Mouse (Mus musculus) heart, embryonic 15.5 days (tissue): ENCODE measurements around the gene Mettl11b. TPM values are rescaled to one million over a fixed set of nuclear protein-coding genes. Genes with fewer than 3 reads are reported as not detected.
A peak's percentile ranks its signal among the peaks of the same experiment; 100 is the strongest.
"Not testable (repeated sequence)": the region's sequence is repeated elsewhere in the genome, so short reads cannot be mapped to it uniquely, and the experiment has no call there.

ENCODE experiments used
- ATAC-seq: fragments of 200-750 bp; cut with Nextera tagmentation; replicated peaks from 2 replicates; pipeline ENCODE4 v1.8.0; 2017; ENCODE audit warnings: low read depth, moderate TSS enrichment; ENCODE audit not compliant: insufficient number of reproducible peaks, insufficient read depth, low FRiP score
- H3K27ac ChIP-seq: fragments of 300-500 bp; sonication (generic); 2 replicates; pipeline ENCODE4 v1.5.1; 2015; ENCODE audit warnings: mild to moderate bottlenecking, inconsistent platforms
- H3K27me3 ChIP-seq: fragments of 300-500 bp; sonication (generic); 2 replicates; pipeline ENCODE4 v1.6.1; 2015; ENCODE audit warnings: inconsistent platforms
- H3K36me3 ChIP-seq: fragments of 300-500 bp; sonication (generic); 2 replicates; pipeline ENCODE4 v1.6.1; 2015; ENCODE audit warnings: mild to moderate bottlenecking, inconsistent platforms
- H3K4me1 ChIP-seq: fragments of 300-500 bp; sonication (generic); replicated peaks from 2 replicates; pipeline ENCODE4 v1.6.1; 2015; ENCODE audit warnings: inconsistent platforms
- H3K4me2 ChIP-seq: fragments of 300-500 bp; sonication (generic); 2 replicates; pipeline ENCODE4 v1.6.1; 2015; ENCODE audit warnings: inconsistent platforms, mild to moderate bottlenecking, moderate library complexity
- H3K4me3 ChIP-seq: fragments of 300-500 bp; sonication (generic); 2 replicates; pipeline ENCODE4 v1.5.1; 2015; ENCODE audit warnings: mild to moderate bottlenecking, inconsistent platforms
- H3K9ac ChIP-seq: fragments of 300-500 bp; sonication (generic); 2 replicates; pipeline ENCODE4 v1.6.1; 2015; ENCODE audit warnings: mild to moderate bottlenecking, inconsistent platforms
- H3K9me3 ChIP-seq: fragments of 300-500 bp; sonication (generic); replicated peaks from 2 replicates; pipeline ENCODE4 v1.6.1; 2016; ENCODE audit warnings: inconsistent platforms
- WGBS: fragments of 180-500 bp; shearing (Covaris S2); methylation state at CpG from one replicate; pipeline ENCODE4 v1.1.7; 2015; ENCODE audit warnings: mixed read lengths; 5-methylcytosine and 5-hydroxymethylcytosine counted together
- polyA plus RNA-seq: library from polyadenylated mRNA; unstranded; fragments of >200 nt; fragmentation: Nextera tagmentation; extraction: Ambion mirVana; gene quantifications from 2 replicates; pipeline ENCODE4 v1.2.1, GENCODE M21; 2015

The Mettl11b gene
- 0.06 and 0.28 TPM in 2 replicates for polyA plus RNA-seq

DNA sequence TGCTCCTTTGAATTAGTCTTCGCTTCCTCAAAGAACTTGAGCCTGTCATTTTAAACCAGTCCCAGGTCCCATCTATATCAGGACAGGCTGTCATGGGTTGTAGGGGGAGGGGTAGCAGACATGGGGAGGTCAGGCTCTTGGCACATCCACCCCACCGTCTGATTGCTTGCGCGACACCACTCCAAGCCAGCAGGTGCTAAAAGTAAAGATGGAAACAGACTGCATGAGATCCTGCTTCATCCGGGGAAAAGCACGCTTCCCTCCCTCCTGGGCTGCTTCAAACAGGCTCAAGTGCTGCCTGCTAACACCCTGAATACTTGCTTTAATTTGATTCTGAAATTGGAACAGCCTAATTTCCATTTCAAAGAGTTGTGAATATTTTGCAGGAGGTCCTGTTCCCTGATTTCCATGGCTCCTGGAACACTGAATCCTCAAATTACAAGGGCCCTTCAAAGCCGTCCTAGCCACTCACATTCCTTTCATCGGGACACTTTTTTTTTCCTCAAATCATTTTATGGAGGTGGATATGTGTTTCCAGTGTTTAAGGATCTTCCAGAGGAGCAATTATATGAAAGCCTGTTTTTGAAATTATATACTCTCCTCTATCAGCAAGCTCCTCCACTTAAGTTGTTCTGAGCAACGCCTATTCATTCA, at the start of gene Mettl11b:
TSS of gene Mettl11b (minus strand) at position 127 of the 654 bp plus-strand sequence.
- WGBS: 41% methylated on average over 9 of the region's 9 CpGs
- no peak within 1 kb of the TSS for H3K27ac ChIP-seq
- ATAC-seq: no peak

GRCm38 (mm10) chr1:163757462-163758207, 32.6 kb upstream of the Mettl11b start:
- 70% methylated on average over 10 of the region's 10 CpGs for WGBS
- no peak overlapping the region for H3K9ac ChIP-seq
- no peaks in the 10 kb centered on the region for H3K4me1 ChIP-seq
- H3K36me3 ChIP-seq: no peaks in the 10 kb centered on the region
- no peaks in the 10 kb centered on the region for H3K27me3 ChIP-seq
- no peak overlapping the region for H3K4me3 ChIP-seq
- H3K27ac ChIP-seq: no peak overlapping the region
- no peak overlapping the region for H3K4me2 ChIP-seq
- ATAC-seq: no peak
- no peaks in the 10 kb centered on the region for H3K9me3 ChIP-seq

More for the DNA sequence above, at the start of gene Mettl11b:
- Histone ChIP-seq H3K4me1 (peaks cover 4% of the 10 kb centered on the region), H3K9me3 (no peaks in the 10 kb centered on the region), H3K4me3 (no peak within 1 kb of the TSS), H3K4me2 (peak within 1 kb of the TSS; percentile 36), H3K9ac (no peak within 1 kb of the TSS), H3K36me3 (no peaks in the 10 kb centered on the region), H3K27me3 (no peaks in the 10 kb centered on the region)

GRCm38 (mm10) chr1:163751360-163751992, 26.4 kb upstream of the Mettl11b start:
- H3K4me3 ChIP-seq: no peak overlapping the region
- no peaks in the 10 kb centered on the region for H3K36me3 ChIP-seq
- H3K27ac ChIP-seq: no peak overlapping the region
- H3K4me1 ChIP-seq: no peaks in the 10 kb centered on the region
- H3K4me2 ChIP-seq: no peak overlapping the region
- H3K9ac ChIP-seq: no peak overlapping the region
- no peak for ATAC-seq
- H3K9me3 ChIP-seq: no peaks in the 10 kb centered on the region
- 56% methylated on average over 4 of the region's 4 CpGs for WGBS
- H3K27me3 ChIP-seq: no peaks in the 10 kb centered on the region

GRCm38 (mm10) chr1:163737239-163737533, 12.2 kb upstream of the Mettl11b start:
- H3K4me2 ChIP-seq: no peak overlapping the region
- no peaks in the 10 kb centered on the region for H3K36me3 ChIP-seq
- no peak overlapping the region for H3K27ac ChIP-seq
- no peak overlapping the region for H3K4me3 ChIP-seq
- H3K4me1 ChIP-seq: no peaks in the 10 kb centered on the region
- H3K9ac ChIP-seq: no peak overlapping the region
- no peaks in the 10 kb centered on the region for H3K27me3 ChIP-seq
- ATAC-seq: no peak
- WGBS: 61% methylated on average over 1 of the region's 1 CpGs
- no peaks in the 10 kb centered on the region for H3K9me3 ChIP-seq

GRCm38 (mm10) chr1:163736441-163737238, 11.6 kb upstream of the Mettl11b start:
- Histone ChIP-seq H3K27ac (no peak overlapping the region), H3K36me3 (no peaks in the 10 kb centered on the region), H3K9ac (no peak overlapping the region), H3K27me3 (no peaks in the 10 kb centered on the region), H3K9me3 (no peaks in the 10 kb centered on the region), H3K4me1 (no peaks in the 10 kb centered on the region), H3K4me3 (no peak overlapping the region), H3K4me2 (no peak overlapping the region)
- 69% methylated on average over 10 of the region's 10 CpGs for WGBS
- no peak for ATAC-seq

DNA sequence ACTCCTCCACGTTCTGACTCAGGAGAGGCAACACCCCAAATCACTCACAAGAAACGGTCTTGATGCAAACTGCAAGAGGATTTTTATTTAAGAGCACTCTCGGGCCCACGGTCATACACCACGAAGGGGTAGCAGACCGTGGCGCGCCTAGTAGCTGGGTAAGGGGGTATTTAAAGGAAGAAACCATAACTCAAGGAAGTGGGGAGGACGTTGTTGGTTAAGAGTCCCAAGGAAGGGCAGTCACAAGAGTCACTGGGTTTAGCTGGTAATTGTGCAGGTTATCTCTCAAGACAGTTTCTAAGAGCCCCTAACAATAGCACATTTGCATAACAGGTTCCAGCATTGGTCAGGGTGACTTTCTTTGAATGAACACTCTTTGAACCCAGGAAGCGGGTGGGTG, 6.1 kb upstream of the Mettl11b start:
- not testable (repeated sequence) for H3K9me3 ChIP-seq, H3K36me3 ChIP-seq, H3K4me3 ChIP-seq, H3K27me3 ChIP-seq, ATAC-seq, H3K4me1 ChIP-seq, H3K4me2 ChIP-seq, H3K27ac ChIP-seq, H3K9ac ChIP-seq
- WGBS: 87% methylated on average over 10 of the region's 10 CpGs

- no peak overlapping the region for H3K4me2 ChIP-seq
- H3K4me3 ChIP-seq: no peak overlapping the region
- WGBS: 36% methylated on average over 1 of the region's 1 CpGs
- peaks cover 4% of the 10 kb centered on the region for H3K4me1 ChIP-seq
- no peak for ATAC-seq
- no peak overlapping the region for H3K27ac ChIP-seq
- H3K27me3 ChIP-seq: no peaks in the 10 kb centered on the region
- H3K9me3 ChIP-seq: no peaks in the 10 kb centered on the region
- H3K9ac ChIP-seq: no peak overlapping the region
- no peaks in the 10 kb centered on the region for H3K36me3 ChIP-seq
These were observed 1.1 kb downstream of the Mettl11b start for GRCm38 (mm10) chr1:163723913-163724312.

GRCm38 (mm10) chr1:163708618-163709017, 16.4 kb downstream of the Mettl11b start:
- Histone ChIP-seq H3K36me3 (no peaks in the 10 kb centered on the region), H3K4me2 (no peak overlapping the region), H3K9ac (no peak overlapping the region), H3K27me3 (no peaks in the 10 kb centered on the region), H3K9me3 (no peaks in the 10 kb centered on the region), H3K4me3 (no peak overlapping the region), H3K27ac (no peak overlapping the region), H3K4me1 (0 out of 2 replicates have a peak, but pooled peaks cover 4% of the 10 kb centered on the region)
- no peak for ATAC-seq
- 11% methylated on average over 2 of the region's 2 CpGs for WGBS

- Histone ChIP-seq H3K27ac (no peak overlapping the region), H3K4me3 (no peak overlapping the region), H3K9ac (no peak overlapping the region), H3K4me1 (no peaks in the 10 kb centered on the region), H3K4me2 (no peak overlapping the region), H3K36me3 (no peaks in the 10 kb centered on the region), H3K27me3 (no peaks in the 10 kb centered on the region), H3K9me3 (no peaks in the 10 kb centered on the region)
- ATAC-seq: no peak
- 78% methylated on average over 7 of the region's 7 CpGs for WGBS
These were observed 24.5 kb downstream of the Mettl11b start for GRCm38 (mm10) chr1:163700571-163700970.

DNA sequence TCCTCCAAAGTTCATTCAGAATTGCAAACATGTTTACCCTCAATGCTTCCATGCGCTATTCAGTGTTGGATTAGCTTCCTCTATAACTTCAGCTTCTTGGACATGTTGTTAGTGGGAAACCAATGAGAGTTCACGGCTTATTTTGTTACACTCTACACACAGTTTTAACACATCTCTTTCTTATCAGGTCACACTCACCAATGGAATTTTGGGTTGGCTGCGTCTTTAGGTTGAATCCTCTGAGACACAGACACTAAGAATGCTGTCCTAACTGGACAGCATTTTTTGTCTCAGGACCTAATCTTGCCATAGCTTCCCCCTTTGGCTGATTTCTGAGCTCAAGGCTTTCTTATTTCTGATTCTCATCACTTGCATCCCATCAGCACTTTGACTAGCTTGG, 25.3 kb downstream of the Mettl11b start:
- no peak overlapping the region for H3K4me2 ChIP-seq
- no peak overlapping the region for H3K27ac ChIP-seq
- no peaks in the 10 kb centered on the region for H3K4me1 ChIP-seq
- H3K9ac ChIP-seq: no peak overlapping the region
- H3K4me3 ChIP-seq: no peak overlapping the region
- H3K27me3 ChIP-seq: no peaks in the 10 kb centered on the region
- 65% methylated on average over 3 of the region's 3 CpGs for WGBS
- no peaks in the 10 kb centered on the region for H3K9me3 ChIP-seq
- no peaks in the 10 kb centered on the region for H3K36me3 ChIP-seq
- ATAC-seq: no peak

GRCm38 (mm10) chr1:163691860-163692259, 33.2 kb downstream of the Mettl11b start:
- no peak for ATAC-seq
- Histone ChIP-seq H3K36me3 (no peaks in the 10 kb centered on the region), H3K27me3 (no peaks in the 10 kb centered on the region), H3K4me1 (no peaks in the 10 kb centered on the region), H3K27ac (no peak overlapping the region), H3K4me3 (no peak overlapping the region), H3K9me3 (no peaks in the 10 kb centered on the region), H3K4me2 (no peak overlapping the region), H3K9ac (no peak overlapping the region)
- WGBS: 65% methylated on average over 3 of the region's 3 CpGs
